Mouse (Mus musculus) gastrocnemius, postnatal 14 days (tissue): Measurements from ENCODE around the gene Hmgb2. TPM values are rescaled to one million over a fixed set of nuclear protein-coding genes. Genes with fewer than 3 reads are reported as not detected.
"Not testable (repeated sequence)": the region's sequence is repeated elsewhere in the genome, so short reads cannot be mapped to it uniquely, and the experiment has no call there.

ENCODE experiments used
- DNase-seq: peaks from one replicate; pipeline ENCODE4 v3.0.0; 2021; ENCODE audit warnings: mixed read lengths
- intact Hi-C: fragments of 180-260 bp; cut with DNase I; formaldehyde crosslinking; loops from one replicate; pipeline ENCODE4 v1.15.1; 2025; ENCODE audit warnings: low total_unique reads
- total RNA-seq, 2 experiments: library from RNA; stranded (reverse); gene quantifications; 2 replicates each; pipeline ENCODE4 v1.2.3; 2021

Gene Hmgb2
- total RNA-seq, 2 experiments from 2014 or later = 19.2 to 21.8 TPM

GRCm38 (mm10) chr8:57505500-57505899, 6.2 kb upstream of the Hmgb2 start:
- intact Hi-C loops, DNase-seq: not testable (repeated sequence)

GRCm38 (mm10) chr8:57507556-57508063, 4.1 kb upstream of the Hmgb2 start:
- no peak for DNase-seq
- intact Hi-C loops = no loop called here

GRCm38 (mm10) chr8:57508657-57509056, 3.0 kb upstream of the Hmgb2 start:
- intact Hi-C loops = no loop called here
- DNase-seq = no peak

- no peak for DNase-seq
- intact Hi-C loops = no loop called here
Measured at GRCm38 (mm10) chr8:57510791-57511315, 854 bp upstream of the Hmgb2 start.

GRCm38 (mm10) chr8:57512141-57513056, 692 bp downstream of the Hmgb2 start:
- intact Hi-C loops = no loop called here
- peak; percentile 42 for DNase-seq

GRCm38 (mm10) chr8:57513178-57513661, 1.5 kb downstream of the Hmgb2 start:
- intact Hi-C loops, DNase-seq: not testable (repeated sequence)

- DNase-seq, intact Hi-C loops: not testable (repeated sequence)
Measured at GRCm38 (mm10) chr8:57516685-57517084, 5.0 kb downstream of the Hmgb2 start.

GRCm38 (mm10) chr8:57517723-57518122, 6.0 kb downstream of the Hmgb2 start:
- no peak for DNase-seq
- intact Hi-C loops = no loop called here

- intact Hi-C loops = no loop called here
- no peak for DNase-seq
Measured at GRCm38 (mm10) chr8:57520186-57520786, 8.6 kb downstream of the Hmgb2 start.

GRCm38 (mm10) chr8:57528036-57528435, 16.3 kb downstream of the Hmgb2 start:
- intact Hi-C loops = no loop called here
- DNase-seq = no peak

- DNase-seq = no peak
- intact Hi-C loops = loop anchor here (2.0 to 10.0 kb wide), 2 partner anchors 101 to 175 kb away; no protein-coding TSS in a partner anchor
Measured at GRCm38 (mm10) chr8:57530238-57530637, 18.5 kb downstream of the Hmgb2 start.

- peak; percentile 79 for DNase-seq
- intact Hi-C loops = loop anchor here (2.0 to 10.0 kb wide), 2 partner anchors 102 to 176 kb away; no protein-coding TSS in a partner anchor
Measured at GRCm38 (mm10) chr8:57530666-57531349, 19.1 kb downstream of the Hmgb2 start.

- DNase-seq = no peak
- intact Hi-C loops = loop anchor here (10.0 kb wide), 1 partner anchor 177 kb away; no protein-coding TSS in a partner anchor
Measured at GRCm38 (mm10) chr8:57532223-57532622, 20.5 kb downstream of the Hmgb2 start.

GRCm38 (mm10) chr8:57533106-57533505, 21.4 kb downstream of the Hmgb2 start:
- intact Hi-C loops = loop anchor here (10.0 kb wide), 1 partner anchor 178 kb away; no protein-coding TSS in a partner anchor

GRCm38 (mm10) chr8:57534495-57534894, 22.8 kb downstream of the Hmgb2 start:
- DNase-seq = no peak
- intact Hi-C loops = loop anchor here (10.0 kb wide), 1 partner anchor 180 kb away; no protein-coding TSS in a partner anchor

More at GRCm38 (mm10) chr8:57533106-57533505, 21.4 kb downstream of the Hmgb2 start:
- no peak for DNase-seq

- no peak for DNase-seq
- intact Hi-C loops = loop anchor here (10.0 kb wide), 1 partner anchor 181 kb away; no protein-coding TSS in a partner anchor
Measured at GRCm38 (mm10) chr8:57536167-57536566, 24.5 kb downstream of the Hmgb2 start.

- intact Hi-C loops = loop anchor here (2.0 to 10.0 kb wide), 2 partner anchors 184 to 254 kb away; no protein-coding TSS in a partner anchor
- DNase-seq = no peak
Measured at GRCm38 (mm10) chr8:57538601-57539000, 26.9 kb downstream of the Hmgb2 start.

- intact Hi-C loops = no loop called here
- DNase-seq = peak; percentile 59
Measured at GRCm38 (mm10) chr8:57540110-57540838, 28.6 kb downstream of the Hmgb2 start.
